Mouse (Mus musculus) 416B (cell line): ENCODE measurements around the gene Fkrp.
A peak's percentile ranks its signal among the peaks of the same experiment; 100 is the strongest.

Experiments
- DNase-seq: peaks from one replicate; pipeline ENCODE4 v3.0.0; 2011; ENCODE audit warnings: low read depth

Fkrp gene

GRCm38 (mm10) chr7:16816475-16817122, at the start of gene Fkrp:
TSS of gene Fkrp (minus strand) at chr7:16816732.
- DNase-seq = no peak

- DNase-seq = peak; percentile 75
These were observed 43.5 kb upstream of the Fkrp start for GRCm38 (mm10) chr7:16859902-16860651.

GRCm38 (mm10) chr7:16858336-16858735, 41.8 kb upstream of the Fkrp start:
- no peak for DNase-seq

- no peak for DNase-seq
These were observed 36.8 kb upstream of the Fkrp start for GRCm38 (mm10) chr7:16853302-16853831.

GRCm38 (mm10) chr7:16851636-16852035, 35.1 kb upstream of the Fkrp start:
- DNase-seq = no peak

GRCm38 (mm10) chr7:16848579-16848978, 32.0 kb upstream of the Fkrp start:
- no peak for DNase-seq

- no peak for DNase-seq
These were observed 31.0 kb upstream of the Fkrp start for GRCm38 (mm10) chr7:16847507-16847906.

GRCm38 (mm10) chr7:16846775-16847174, 30.2 kb upstream of the Fkrp start:
- no peak for DNase-seq

- DNase-seq = no peak
These were observed 29.3 kb upstream of the Fkrp start for GRCm38 (mm10) chr7:16845820-16846167.

- DNase-seq = peak; percentile 56
These were observed 28.7 kb upstream of the Fkrp start for GRCm38 (mm10) chr7:16845072-16845819.

GRCm38 (mm10) chr7:16844696-16845071, 28.2 kb upstream of the Fkrp start:
- no peak for DNase-seq

GRCm38 (mm10) chr7:16843441-16844171, 27.1 kb upstream of the Fkrp start:
- peak; percentile 49 for DNase-seq

GRCm38 (mm10) chr7:16842645-16843063, 26.1 kb upstream of the Fkrp start, which contains the start of gene Prkd2:
TSS of gene Prkd2 (plus strand) at chr7:16842902.
- peak; percentile 98 for DNase-seq

GRCm38 (mm10) chr7:16841561-16842560, 25.3 kb upstream of the Fkrp start:
- peak; percentile 94 for DNase-seq

GRCm38 (mm10) chr7:16841078-16841477, 24.5 kb upstream of the Fkrp start:
- no peak for DNase-seq

GRCm38 (mm10) chr7:16840109-16840491, 23.6 kb upstream of the Fkrp start:
- no peak for DNase-seq

- DNase-seq = no peak
These were observed 23.0 kb upstream of the Fkrp start for GRCm38 (mm10) chr7:16839427-16840108.

- DNase-seq = no peak
These were observed 22.4 kb upstream of the Fkrp start for GRCm38 (mm10) chr7:16838804-16839426.

GRCm38 (mm10) chr7:16837916-16838803, 21.6 kb upstream of the Fkrp start:
- no peak for DNase-seq
